Mouse (Mus musculus): ENCODE measurements around the gene BC034090. TPM values are rescaled to one million over a fixed set of nuclear protein-coding genes. Genes with fewer than 3 reads are reported as not detected.
A peak's percentile ranks its signal among the peaks of the same experiment; 100 is the strongest.

BC034090 gene
- polyA plus RNA-seq, 1 experiment from 2014 or later, result 8.0 TPM

DNA sequence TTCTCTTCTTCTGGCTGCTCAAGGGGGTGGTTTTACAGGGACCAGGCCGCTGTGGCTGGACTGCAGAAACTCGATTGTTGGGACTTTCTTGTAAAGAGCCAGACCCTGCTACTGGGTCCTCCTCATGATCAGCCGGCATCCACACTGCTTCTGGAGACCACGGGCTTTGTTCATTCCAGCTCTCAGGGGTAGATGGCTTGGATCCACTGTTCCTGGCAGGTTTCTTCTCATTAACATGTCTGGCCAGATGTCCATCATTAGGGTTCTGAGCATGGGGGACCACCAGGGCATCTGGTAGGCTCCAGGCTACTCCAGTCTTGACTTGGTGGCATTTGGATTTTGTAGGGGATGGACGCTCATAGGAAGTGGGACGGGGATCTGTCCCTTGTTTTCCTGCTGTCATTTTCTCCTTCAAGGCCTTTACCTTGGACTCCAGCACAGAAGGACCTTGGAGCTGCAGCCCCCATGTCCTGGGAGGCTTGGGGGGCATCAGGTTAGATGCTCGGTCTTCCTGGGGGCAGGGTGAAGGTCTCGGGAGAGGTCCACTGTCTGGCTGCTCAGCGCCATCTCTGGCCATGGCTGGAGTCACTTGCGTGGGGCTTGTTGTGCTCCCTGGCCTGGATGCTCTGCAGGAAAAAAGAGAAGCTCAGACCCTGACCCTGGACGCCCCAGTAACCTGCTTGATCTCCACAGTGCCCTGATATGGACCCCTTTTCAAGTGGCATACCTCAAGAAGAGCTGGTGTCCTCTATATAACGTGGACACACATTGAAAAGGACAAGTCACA, 2.4 kb downstream of the BC034090 start:
- Histone ChIP-seq H3K4me3 (no peak overlapping the region), H3K36me3 (peaks cover 16% of the 10 kb centered on the region; the same call in 1 of the 2 replicates), H3K4me2 (peak overlapping the region; percentile 24; the same call in 1 of the 2 replicates), H3K4me1 (replicated peaks) (peaks cover 58% of the 10 kb centered on the region), H3K9ac (no peak overlapping the region), H3K27me3 (no peaks in the 10 kb centered on the region), H3K27ac (peak overlapping the region; percentile 30; the same call in 1 of the 2 replicates), H3K9me3 (replicated peaks) (no peaks in the 10 kb centered on the region)
- no peak for ATAC-seq (replicated peaks; ENCODE audit: insufficient number of reproducible peaks, insufficient read depth, low FRiP score, low read depth)
- 75% methylated on average over 12 of the region's 12 CpGs for WGBS

DNA sequence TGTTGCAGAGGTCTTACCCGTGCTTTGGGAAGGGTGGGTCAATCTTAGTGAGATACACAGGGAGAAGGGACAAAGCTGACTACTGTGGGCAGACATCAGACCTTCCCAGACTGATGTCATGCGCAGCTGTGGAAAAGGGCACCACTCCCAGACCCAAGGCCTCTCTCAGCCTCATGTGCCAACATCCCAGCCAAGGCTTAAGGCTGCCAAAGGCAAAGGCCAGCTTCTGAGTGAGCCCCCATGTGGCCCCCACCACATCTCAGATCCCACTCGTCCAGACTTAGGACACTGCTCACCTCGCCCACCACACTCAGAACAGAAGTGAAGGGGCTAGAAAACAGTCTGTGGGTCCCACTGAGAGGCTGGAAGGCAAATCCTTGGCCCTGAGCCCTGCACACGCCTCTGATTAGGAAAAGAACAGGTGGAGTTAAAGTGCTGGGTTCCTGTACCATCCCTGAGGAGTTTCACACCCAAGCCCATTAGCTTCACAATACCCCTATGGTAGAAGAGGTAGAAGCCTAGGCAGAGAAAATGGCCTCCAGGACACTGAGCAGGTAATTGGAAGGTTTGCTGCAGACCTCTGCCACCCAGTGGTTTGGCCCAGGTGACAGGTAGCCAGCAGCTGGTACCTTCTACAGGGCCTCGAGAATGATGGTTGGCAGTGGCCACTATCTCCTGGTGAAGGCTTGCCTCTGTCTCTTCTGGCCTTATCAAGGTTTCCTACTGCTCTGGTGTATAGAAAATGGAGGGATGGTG, 4.1 kb downstream of the BC034090 start:
- Histone ChIP-seq H3K4me3 (no peak overlapping the region), H3K9ac (no peak overlapping the region), H3K27me3 (no peaks in the 10 kb centered on the region), H3K4me2 (no peak overlapping the region), H3K27ac (no peak overlapping the region), H3K9me3 (replicated peaks) (no peaks in the 10 kb centered on the region), H3K4me1 (replicated peaks) (peaks cover 70% of the 10 kb centered on the region), H3K36me3 (peaks cover 16% of the 10 kb centered on the region; the same call in 1 of the 2 replicates)
- WGBS, result 79% methylated on average over 6 of the region's 6 CpGs
- ATAC-seq (replicated peaks; ENCODE audit: insufficient number of reproducible peaks, insufficient read depth, low FRiP score, low read depth), result no peak

DNA sequence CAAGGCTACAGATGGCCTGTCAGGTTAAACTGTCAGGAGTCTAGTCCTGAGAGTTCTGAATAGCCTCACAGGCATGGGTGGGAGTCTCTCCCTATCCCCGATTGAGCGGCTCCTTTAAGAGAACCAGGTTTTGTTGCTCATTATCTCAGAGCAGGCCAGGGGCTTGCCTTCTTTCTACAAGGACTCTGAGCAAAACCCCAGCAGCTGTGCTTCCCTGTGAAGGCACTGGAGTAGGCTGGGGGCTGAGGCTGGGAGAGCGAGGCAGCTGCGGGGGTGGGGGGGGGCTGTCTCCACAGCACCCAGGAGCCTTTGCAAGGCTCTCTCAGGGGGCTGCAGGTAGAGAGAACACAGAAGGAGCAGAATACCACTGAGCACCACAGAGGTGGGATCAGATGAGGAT, 5.1 kb downstream of the BC034090 start:
- Histone ChIP-seq H3K36me3 (peaks cover 16% of the 10 kb centered on the region; the same call in 1 of the 2 replicates), H3K4me2 (no peak overlapping the region), H3K27me3 (no peaks in the 10 kb centered on the region), H3K27ac (no peak overlapping the region), H3K4me3 (no peak overlapping the region), H3K4me1 (replicated peaks) (peaks cover 75% of the 10 kb centered on the region), H3K9ac (no peak overlapping the region), H3K9me3 (replicated peaks) (no peaks in the 10 kb centered on the region)
- ATAC-seq (replicated peaks; ENCODE audit: insufficient number of reproducible peaks, insufficient read depth, low FRiP score, low read depth), result no peak
- WGBS, result 55% methylated on average over 4 of the region's 4 CpGs

DNA sequence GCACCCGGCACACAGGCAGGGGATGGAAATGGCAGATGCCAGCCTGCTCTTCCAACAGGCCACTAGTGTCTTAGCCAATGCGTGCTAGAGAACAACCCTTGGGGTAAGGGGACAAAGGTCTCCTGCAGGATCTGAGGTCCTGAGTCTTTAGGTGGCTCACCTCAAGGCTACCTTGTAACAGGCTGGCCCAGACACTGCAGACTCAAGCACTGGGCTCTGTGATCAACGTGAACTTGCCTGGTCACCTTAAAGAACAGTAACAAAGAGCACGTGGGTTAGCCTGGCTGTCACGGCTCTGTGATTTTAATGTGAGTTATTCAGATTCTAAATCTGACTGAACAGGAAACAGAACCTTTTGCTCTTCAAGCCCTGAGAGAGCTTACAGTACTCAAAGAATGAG, 6.1 kb downstream of the BC034090 start:
- Histone ChIP-seq H3K9ac (no peak overlapping the region), H3K27me3 (no peaks in the 10 kb centered on the region), H3K4me3 (no peak overlapping the region), H3K27ac (peak overlapping the region; percentile 97; the same call in 1 of the 2 replicates), H3K4me1 (replicated peaks) (peaks cover 85% of the 10 kb centered on the region), H3K9me3 (replicated peaks) (no peaks in the 10 kb centered on the region), H3K4me2 (no peak overlapping the region), H3K36me3 (peaks cover 16% of the 10 kb centered on the region; the same call in 1 of the 2 replicates)
- WGBS, result 84% methylated on average over 5 of the region's 5 CpGs
- ATAC-seq (replicated peaks; ENCODE audit: insufficient number of reproducible peaks, insufficient read depth, low FRiP score, low read depth), result no peak

DNA sequence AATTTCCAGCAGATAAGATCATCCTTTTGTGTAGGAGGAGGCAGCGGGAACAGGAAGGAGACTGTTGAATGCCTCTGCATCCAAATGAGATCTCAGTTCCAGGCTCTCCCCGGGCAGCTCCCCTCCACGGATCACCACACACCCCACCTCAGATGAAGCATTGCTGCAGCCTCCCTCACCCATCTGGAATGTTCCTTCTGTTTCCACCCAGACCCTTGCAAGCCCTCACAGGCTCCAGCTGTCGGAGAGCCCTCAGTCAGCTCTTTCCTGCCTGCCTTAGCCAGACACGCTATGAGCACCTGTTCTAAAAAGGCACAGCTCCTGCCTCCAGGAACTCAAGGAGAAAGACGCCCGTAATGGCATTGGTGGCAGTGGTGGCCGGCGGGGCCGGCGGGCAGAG, 6.9 kb downstream of the BC034090 start:
- Histone ChIP-seq H3K9ac (peak overlapping the region; percentile 5; the same call in 1 of the 2 replicates), H3K4me1 (replicated peaks) (peaks cover 87% of the 10 kb centered on the region), H3K4me3 (no peak overlapping the region), H3K9me3 (replicated peaks) (no peaks in the 10 kb centered on the region), H3K27me3 (no peaks in the 10 kb centered on the region), H3K36me3 (peaks cover 16% of the 10 kb centered on the region; the same call in 1 of the 2 replicates), H3K27ac (peak overlapping the region; percentile 97), H3K4me2 (no peak overlapping the region)
- no peak for ATAC-seq (replicated peaks; ENCODE audit: insufficient number of reproducible peaks, insufficient read depth, low FRiP score, low read depth)
- WGBS, result 64% methylated on average over 11 of the region's 11 CpGs

DNA sequence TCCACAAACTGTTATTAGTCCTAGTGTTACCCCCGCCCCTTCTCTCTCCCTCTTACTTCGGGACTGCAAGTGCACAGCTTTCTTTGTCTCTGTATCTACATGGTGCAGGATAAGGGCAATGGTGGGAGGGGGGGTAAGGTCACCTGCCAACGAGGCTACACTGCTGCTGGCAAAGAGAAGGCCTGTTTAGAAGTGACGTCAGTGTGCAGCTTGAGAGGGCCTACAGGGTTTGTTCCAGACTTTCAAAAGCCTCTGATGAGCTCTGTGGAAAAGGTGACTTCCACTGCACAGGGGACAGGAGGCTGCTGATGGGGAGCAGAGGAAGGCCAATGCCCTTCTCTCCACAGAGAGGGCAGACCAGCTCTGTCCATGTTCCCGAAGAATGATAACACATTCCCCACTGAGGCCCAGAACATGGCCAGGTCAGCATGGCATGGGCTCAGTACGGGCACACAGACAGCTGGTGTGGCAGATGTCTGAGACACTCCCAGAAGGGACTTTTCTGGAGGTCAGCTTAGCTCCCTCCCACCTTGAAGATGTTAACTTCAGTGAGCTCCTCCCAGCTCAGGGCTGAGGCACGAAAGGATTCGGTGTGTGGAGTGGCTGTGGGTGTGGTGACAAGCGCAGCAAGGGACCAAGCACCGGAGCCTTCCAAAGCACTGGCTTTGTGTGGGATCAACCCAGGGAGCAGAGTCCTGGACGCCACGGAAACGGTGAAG, 7.8 kb downstream of the BC034090 start:
- Histone ChIP-seq H3K36me3 (peaks cover 15% of the 10 kb centered on the region; the same call in 1 of the 2 replicates), H3K9me3 (replicated peaks) (no peaks in the 10 kb centered on the region), H3K9ac (peak overlapping the region; percentile 5; the same call in 1 of the 2 replicates), H3K27me3 (no peaks in the 10 kb centered on the region), H3K4me2 (no peak overlapping the region), H3K4me3 (no peak overlapping the region), H3K4me1 (replicated peaks) (peaks cover 88% of the 10 kb centered on the region), H3K27ac (peak overlapping the region; percentile 97)
- peak; percentile 5; the same call in 1 of the 2 replicates for ATAC-seq (replicated peaks; ENCODE audit: insufficient number of reproducible peaks, insufficient read depth, low FRiP score, low read depth)
- 35% methylated on average over 13 of the region's 13 CpGs for WGBS

DNA sequence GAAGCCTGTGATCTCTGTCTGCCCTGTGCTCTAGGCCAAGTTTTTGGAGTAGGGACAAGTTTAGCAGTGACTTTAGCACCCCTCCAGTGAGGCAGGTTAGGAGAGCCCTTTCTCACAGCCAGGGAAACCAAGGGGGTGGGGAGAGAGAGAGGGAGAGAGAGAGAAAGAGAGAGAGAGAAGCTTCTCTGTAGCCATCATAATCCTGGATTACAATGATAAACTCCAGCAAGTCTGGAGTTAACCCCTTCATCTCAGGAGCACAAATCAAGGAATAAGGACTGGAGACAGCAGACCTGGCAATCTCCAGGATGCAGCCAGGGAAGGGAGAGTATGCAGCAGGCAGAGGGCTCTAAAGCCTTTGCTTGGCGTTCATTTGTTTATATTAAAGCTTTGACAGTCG, 8.6 kb downstream of the BC034090 start:
- Histone ChIP-seq H3K9ac (no peak overlapping the region), H3K27ac (peak overlapping the region; percentile 97)

DNA sequence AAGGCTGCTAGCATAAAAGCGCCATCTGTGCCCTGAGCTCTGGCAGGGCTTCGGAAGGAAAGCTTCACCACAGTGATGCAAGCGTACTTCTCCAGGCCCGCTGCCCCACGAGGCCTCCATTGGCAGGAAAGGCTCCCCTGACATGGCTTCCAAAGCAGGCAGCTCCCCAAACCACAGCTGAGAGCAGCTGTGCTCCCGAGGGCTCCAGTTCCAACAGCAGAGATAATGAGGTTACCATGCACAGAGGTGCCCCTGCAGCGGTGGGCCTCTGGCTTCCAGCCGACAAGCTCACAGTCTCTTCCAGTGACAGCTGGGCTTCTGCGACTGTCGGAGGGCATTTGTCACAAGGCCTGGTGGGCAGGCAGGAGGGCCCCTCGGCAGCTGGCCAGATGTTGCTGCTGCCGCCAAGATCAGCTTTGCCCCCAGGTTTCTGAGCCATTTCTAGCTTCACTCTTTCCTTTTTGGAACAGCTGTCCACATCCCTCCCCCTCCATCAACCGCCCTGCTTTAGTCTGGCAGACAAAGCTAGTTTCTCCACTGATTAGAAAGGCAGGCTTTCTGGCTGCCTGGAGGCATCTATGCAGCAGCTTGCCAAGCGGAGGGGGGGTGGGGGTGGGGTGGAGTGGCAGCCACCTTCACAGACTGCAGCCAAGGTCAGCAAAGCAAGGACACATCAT, 10.2 kb downstream of the BC034090 start:
- Histone ChIP-seq H3K4me1 (replicated peaks) (peaks cover 92% of the 10 kb centered on the region), H3K4me3 (no peak overlapping the region), H3K4me2 (peak overlapping the region; percentile 45), H3K27me3 (no peaks in the 10 kb centered on the region), H3K9me3 (replicated peaks) (no peaks in the 10 kb centered on the region), H3K27ac (peak overlapping the region; percentile 97), H3K36me3 (0 out of 2 replicates have a peak, but pooled peaks cover 4% of the 10 kb centered on the region), H3K9ac (peak overlapping the region; percentile 17; the same call in 1 of the 2 replicates)
- 22% methylated on average over 14 of the region's 14 CpGs for WGBS
- peak; percentile 80 for ATAC-seq (replicated peaks; ENCODE audit: insufficient number of reproducible peaks, insufficient read depth, low FRiP score, low read depth)

More for the DNA sequence above, 8.6 kb downstream of the BC034090 start:
- no peak overlapping the region for H3K4me2 ChIP-seq
- no peak overlapping the region for H3K4me3 ChIP-seq
- ATAC-seq (replicated peaks; ENCODE audit: insufficient number of reproducible peaks, insufficient read depth, low FRiP score, low read depth), result no peak
- H3K9me3 ChIP-seq (replicated peaks), result no peaks in the 10 kb centered on the region
- WGBS, result 43% methylated on average over 2 of the region's 2 CpGs
- H3K36me3 ChIP-seq, result 0 out of 2 replicates have a peak, but pooled peaks cover 8% of the 10 kb centered on the region
- peaks cover 91% of the 10 kb centered on the region for H3K4me1 ChIP-seq (replicated peaks)
- no peaks in the 10 kb centered on the region for H3K27me3 ChIP-seq

DNA sequence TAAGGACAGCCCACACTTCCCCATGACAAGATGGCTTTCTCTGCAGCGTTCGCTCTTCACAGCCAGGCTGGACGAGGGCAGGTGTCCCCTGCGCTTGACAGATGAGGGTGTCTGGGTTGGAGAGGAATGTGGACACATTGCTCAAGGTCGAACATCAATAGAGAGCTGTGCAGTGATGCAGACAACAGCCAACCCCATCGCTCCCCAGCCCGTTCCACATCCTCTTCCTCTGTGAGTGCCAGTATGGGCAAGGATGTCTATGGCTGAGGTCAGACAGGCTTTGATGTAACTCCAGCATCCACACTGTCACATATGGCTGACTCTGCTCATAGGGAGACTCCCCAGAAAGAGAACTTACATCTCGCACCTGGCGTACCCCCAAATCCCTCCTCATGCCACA, 10.9 kb downstream of the BC034090 start:
- Histone ChIP-seq H3K9ac (peak overlapping the region; percentile 17; the same call in 1 of the 2 replicates), H3K27me3 (no peaks in the 10 kb centered on the region), H3K4me1 (replicated peaks) (peaks cover 92% of the 10 kb centered on the region), H3K36me3 (0 out of 2 replicates have a peak, but pooled peaks cover 4% of the 10 kb centered on the region), H3K4me3 (no peak overlapping the region), H3K4me2 (peak overlapping the region; percentile 45; the same call in 1 of the 2 replicates), H3K27ac (peak overlapping the region; percentile 97), H3K9me3 (replicated peaks) (no peaks in the 10 kb centered on the region)
- no peak for ATAC-seq (replicated peaks; ENCODE audit: insufficient number of reproducible peaks, insufficient read depth, low FRiP score, low read depth)
- WGBS, result 65% methylated on average over 9 of the region's 9 CpGs

DNA sequence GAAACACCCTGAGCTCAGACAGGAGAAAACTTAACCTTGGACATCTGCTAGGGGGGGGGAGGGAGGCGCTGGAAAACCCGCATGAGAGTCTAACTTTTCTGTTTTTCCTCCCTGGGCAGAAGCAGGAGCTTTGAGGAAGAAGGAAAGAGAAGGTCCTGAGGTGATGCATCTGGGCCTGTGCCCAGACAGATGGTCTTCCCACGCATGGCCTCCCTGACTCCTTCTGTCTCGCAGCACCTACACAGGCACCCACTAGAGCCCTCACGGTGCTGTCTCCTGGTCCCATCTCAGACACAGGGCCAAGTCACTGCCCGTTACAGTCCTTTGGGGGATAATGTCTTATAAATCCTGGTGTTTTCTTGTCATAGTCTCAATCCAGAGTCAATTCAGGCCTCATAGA, 11.5 kb downstream of the BC034090 start:
- Histone ChIP-seq H3K9me3 (replicated peaks) (no peaks in the 10 kb centered on the region), H3K4me3 (no peak overlapping the region), H3K36me3 (0 out of 2 replicates have a peak, but pooled peaks cover 4% of the 10 kb centered on the region), H3K27me3 (no peaks in the 10 kb centered on the region), H3K9ac (peak overlapping the region; percentile 12; the same call in 1 of the 2 replicates), H3K4me2 (peak overlapping the region; percentile 4; the same call in 1 of the 2 replicates), H3K27ac (peak overlapping the region; percentile 97), H3K4me1 (replicated peaks) (peaks cover 88% of the 10 kb centered on the region)
- no peak for ATAC-seq (replicated peaks; ENCODE audit: insufficient number of reproducible peaks, insufficient read depth, low FRiP score, low read depth)
- 62% methylated on average over 6 of the region's 6 CpGs for WGBS
